8 mouse cellular contexts compared by ENCODE assay signal in genomic region chr17:47501946-47502706, GRCm38 (mm10). TPM values are rescaled to one million over a fixed set of nuclear protein-coding genes. Genes with fewer than 3 reads are reported as not detected.
DNase-seq lines count a peak whose midpoint lies in the region; ATAC-seq and TF ChIP-seq lines count a peak whose summit lies in the region.

Gene Taf8 (minus strand): TSS chr17:47502292.

- H3K9ac ChIP-seq in hindbrain, postnatal 0 days (replicated peaks; ENCODE audit: low read length), result peak within 1 kb of the TSS; percentile 66

- H3K4me2 ChIP-seq in hindbrain, postnatal 0 days (ENCODE audit: low read depth, low read length), result peak within 1 kb of the TSS; percentile 91

- H3K4me3 ChIP-seq in gastrocnemius, adult 2 months, result peak within 1 kb of the TSS; percentile 88
- peak within 1 kb of the TSS; percentile 58 for H3K4me3 ChIP-seq in hindbrain, postnatal 0 days (ENCODE audit: low read length)
- peak within 1 kb of the TSS; percentile 75 for H3K4me3 ChIP-seq in left cerebral cortex, adult 2 months

- peak; percentile 99 for DNase-seq in ZHBTc4 (ENCODE audit: low read depth, low spot score)
- DNase-seq in gastrocnemius, adult 2 months, result peak; percentile 96
- DNase-seq in hindbrain, postnatal 0 days (ENCODE audit: low spot score), result peak; percentile 96
- DNase-seq in left cerebral cortex, adult 2 months (ENCODE audit: extremely low spot score in 1 of 2, low spot score in 2 of 2), result peak; percentile 89 to 90
- DNase-seq in right cerebral cortex, adult 2 months (ENCODE audit: low spot score in 2 of 2), result peak; percentile 91 to 97
- peak; percentile 93 for DNase-seq in urinary bladder, postnatal 14 days (ENCODE audit: low spot score)

- H3K27me3 ChIP-seq in hindbrain, postnatal 0 days (ENCODE audit: insufficient read depth, low read length), result no peaks in the 10 kb centered on the region

- TF ChIP-seq CTCF in gastrocnemius, adult 2 months (IDR thresholded peaks at IDR 0.05), result no peak
- no peak for TF ChIP-seq CTCF in hindbrain, postnatal 0 days (IDR thresholded peaks at IDR 0.05; ENCODE audit: low read depth)
- TF ChIP-seq CTCF in left cerebral cortex, adult 2 months (IDR thresholded peaks at IDR 0.05), result no peak; the same call in 1 of the 2 replicates

- no peaks in the 10 kb centered on the region for H3K9me3 ChIP-seq in hindbrain, postnatal 0 days (ENCODE audit: low read length)

- H3K4me1 ChIP-seq in hindbrain, postnatal 0 days (ENCODE audit: insufficient read depth, low read length), result peaks cover 12% of the 10 kb centered on the region

- ATAC-seq in common myeloid progenitor, adult 5-6 weeks (replicated peaks; ENCODE audit: low read depth, poor library complexity, severe bottlenecking), result peak; percentile 85
- ATAC-seq in hindbrain, postnatal 0 days, result peak; percentile 98
- ATAC-seq in megakaryocyte, adult 5-6 weeks (ENCODE audit: poor library complexity, severe bottlenecking), result peak; percentile 87

- H3K36me3 ChIP-seq in hindbrain, postnatal 0 days (ENCODE audit: insufficient read depth, low read length), result peaks cover 16% of the 10 kb centered on the region

- peak within 1 kb of the TSS; percentile 95 for H3K27ac ChIP-seq in gastrocnemius, adult 2 months
- peak within 1 kb of the TSS; percentile 77 for H3K27ac ChIP-seq in hindbrain, postnatal 0 days
- peak within 1 kb of the TSS; percentile 99 for H3K27ac ChIP-seq in left cerebral cortex, adult 2 months

- 2% methylated on average over 40 of the region's 40 CpGs for WGBS in hindbrain, postnatal 0 days

- intact Hi-C loops in gastrocnemius, adult 2 months (cut with DNase I), result no loop called here
- intact Hi-C loops in left cerebral cortex, adult 2 months (cut with DNase I), result loop anchor here (10.0 kb wide), 1 partner anchor 357 kb away; no protein-coding TSS in a partner anchor

RNA-seq across cellular contexts. Expression of gene Taf8, which starts in this region (rescaled TPM):
- total RNA-seq in common myeloid progenitor, adult 5-6 weeks (2017), result 45.2 and 64.5 TPM in 2 replicates
- total RNA-seq in gastrocnemius, adult 2 months (2021), result 10 to 100 TPM; 13.0 to 14.1 TPM
- 17.9 and 22.2 TPM in 2 replicates for total RNA-seq in hindbrain, postnatal 0 days (2014; rRNA removed)
- 11.8 and 12.3 TPM in 2 replicates for polyA plus RNA-seq in hindbrain, postnatal 0 days (2015; fragmentation: Nextera tagmentation; extraction: Ambion mirVana)
- total RNA-seq in left cerebral cortex, adult 2 months (2021), result 10 to 100 TPM; 17.3 to 22.0 TPM
- 16.3 and 19.3 TPM in 2 replicates for total RNA-seq in megakaryocyte, adult 5-6 weeks (2015)
- total RNA-seq in megakaryocyte, adult 5-6 weeks (2017), result 44.0 and 57.5 TPM in 2 replicates

Comparison
In these comparisons a context has a peak if more than half of its experiments do, and no peak if none do; other contexts are left out.
1. Peak in every context shown above with its lines: DNase-seq, ATAC-seq, H3K4me3 ChIP-seq and H3K27ac ChIP-seq.